Mouse (Mus musculus) bone marrow macrophage, adult 2 months (primary cell): ENCODE results near the gene Homer3. TPM values are rescaled to one million over a fixed set of nuclear protein-coding genes. Genes with fewer than 3 reads are reported as not detected.

Experiments used
- H3K27ac ChIP-seq: 2 replicates; pipeline ENCODE4 v1.5.1; 2012; ENCODE audit warnings: low read depth, low read length; ENCODE audit not compliant: insufficient read depth
- H3K4me1 ChIP-seq: 2 replicates; pipeline ENCODE4 v1.6.1; 2012; ENCODE audit warnings: low read length; ENCODE audit not compliant: control insufficient read depth, insufficient read depth
- H3K4me3 ChIP-seq: 2 replicates; pipeline ENCODE4 v1.5.1; 2012; ENCODE audit warnings: mild to moderate bottlenecking, low read length, moderate library complexity; ENCODE audit not compliant: insufficient read depth
- CTCF ChIP-seq: IDR thresholded peaks from 2 replicates; pipeline ENCODE4 v1.5.1; 2012; ENCODE audit warnings: low read depth, mild to moderate bottlenecking, low read length, moderate library complexity
- POLR2A ChIP-seq: IDR thresholded peaks from 2 replicates; pipeline ENCODE4 v1.6.1; 2012; ENCODE audit warnings: mild to moderate bottlenecking, low read depth, low read length, borderline replicate concordance
- polyA plus RNA-seq: library from polyadenylated mRNA; stranded (reverse); fragments of >200 nt; gene quantifications from 2 replicates; pipeline ENCODE4 v1.2.4, GENCODE M21; 2012; ENCODE audit not compliant: missing spikeins, insufficient read depth, insufficient read length

Gene Homer3
- polyA plus RNA-seq, 1 experiment: 29.3 TPM

DNA sequence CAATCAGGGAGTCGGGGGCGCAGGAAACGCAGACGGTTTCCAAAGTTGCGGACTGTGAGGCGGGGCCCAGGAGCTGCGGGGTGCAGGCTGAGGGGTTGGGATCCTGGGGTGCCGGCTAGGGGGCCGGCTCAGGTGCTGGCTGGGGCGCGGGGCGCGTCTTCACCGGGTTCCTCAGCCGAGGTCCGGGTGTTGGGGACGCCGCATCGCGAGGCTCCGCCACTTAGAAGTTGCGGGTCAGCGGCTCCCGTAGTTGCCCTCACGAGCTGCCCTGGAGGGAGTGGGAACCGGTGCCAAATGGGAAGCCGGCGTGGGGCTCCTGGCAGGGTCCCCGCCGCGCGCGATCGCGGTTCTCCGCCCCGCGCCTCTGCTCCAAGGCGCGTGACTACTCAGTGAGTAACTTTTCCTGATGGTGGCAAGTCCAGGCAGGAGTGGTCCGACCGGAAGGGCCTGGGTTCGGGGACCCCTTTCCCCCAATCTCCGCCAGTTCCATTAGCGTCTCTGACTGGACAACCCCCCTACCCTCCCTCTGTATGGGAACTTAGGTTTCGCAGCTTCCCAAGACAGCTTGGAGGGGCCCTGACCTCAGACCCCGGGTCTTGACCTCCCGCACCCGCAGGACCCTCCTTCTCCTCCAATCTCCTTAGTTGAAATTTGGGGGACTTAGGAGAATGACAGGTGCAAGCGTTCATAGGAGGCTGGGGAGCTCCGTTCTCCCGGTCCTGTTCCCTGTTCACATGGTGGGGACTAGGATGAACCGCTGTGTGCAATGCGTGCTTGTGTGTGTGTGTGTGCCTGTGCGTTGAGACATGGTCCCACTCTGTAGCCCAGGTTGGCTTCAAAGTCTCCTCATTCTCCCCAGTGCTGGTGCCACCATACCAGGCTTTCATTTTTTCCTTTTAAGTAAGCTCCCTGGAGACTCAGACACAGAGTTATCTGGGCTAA is 780 bp downstream of the Homer3 start:
- peaks cover 12% of the 10 kb centered on the region for H3K4me1 ChIP-seq
- no peak for TF ChIP-seq CTCF
- peak overlapping the region; percentile 83 for H3K4me3 ChIP-seq
- H3K27ac ChIP-seq: peak overlapping the region; percentile 8; the same call in 1 of the 2 replicates

DNA sequence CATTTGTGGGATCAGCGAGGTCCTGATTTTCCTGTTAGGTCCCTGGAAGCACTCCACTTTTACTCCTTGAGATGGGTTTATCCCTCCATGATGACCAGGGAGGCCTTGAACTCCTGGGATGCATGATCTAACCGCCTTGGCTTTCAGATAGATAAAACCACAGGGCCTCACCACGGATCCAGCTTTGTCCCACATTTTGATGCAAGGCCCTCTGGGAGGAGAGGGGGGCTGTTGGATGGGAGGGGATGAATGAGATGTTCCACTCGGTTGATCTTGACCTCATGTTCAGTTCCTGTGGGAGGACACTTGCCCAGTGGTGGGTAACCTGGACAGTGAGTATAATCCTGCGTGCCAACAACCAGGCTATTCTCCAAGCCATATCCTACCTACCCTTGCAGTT is 1.8 kb downstream of the Homer3 start:
- H3K27ac ChIP-seq: no peak overlapping the region
- peaks cover 8% of the 10 kb centered on the region for H3K4me1 ChIP-seq
- no peak for TF ChIP-seq CTCF
- no peak for TF ChIP-seq POLR2A
- no peak overlapping the region for H3K4me3 ChIP-seq

DNA sequence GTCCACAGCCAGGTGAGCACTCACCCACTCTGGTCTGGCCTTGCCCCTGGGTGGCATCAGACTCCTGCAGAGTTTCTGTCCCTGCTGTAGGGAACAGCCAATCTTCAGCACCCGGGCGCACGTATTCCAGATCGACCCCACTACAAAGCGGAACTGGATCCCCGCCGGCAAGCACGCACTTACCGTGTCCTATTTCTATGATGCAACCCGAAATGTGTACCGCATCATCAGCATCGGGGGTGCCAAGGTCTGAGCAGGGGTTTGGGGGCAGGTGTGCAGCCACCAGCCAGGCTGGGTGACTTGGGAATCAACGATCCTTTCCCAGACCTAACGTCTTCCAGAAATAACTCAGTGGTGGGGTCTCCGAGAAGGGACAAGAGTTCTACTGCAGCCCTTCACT is 2.7 kb downstream of the Homer3 start:
- Histone ChIP-seq H3K4me1 (peaks cover 7% of the 10 kb centered on the region), H3K4me3 (no peak overlapping the region), H3K27ac (no peak overlapping the region)
- TF ChIP-seq POLR2A (no peak), CTCF (no peak)

DNA sequence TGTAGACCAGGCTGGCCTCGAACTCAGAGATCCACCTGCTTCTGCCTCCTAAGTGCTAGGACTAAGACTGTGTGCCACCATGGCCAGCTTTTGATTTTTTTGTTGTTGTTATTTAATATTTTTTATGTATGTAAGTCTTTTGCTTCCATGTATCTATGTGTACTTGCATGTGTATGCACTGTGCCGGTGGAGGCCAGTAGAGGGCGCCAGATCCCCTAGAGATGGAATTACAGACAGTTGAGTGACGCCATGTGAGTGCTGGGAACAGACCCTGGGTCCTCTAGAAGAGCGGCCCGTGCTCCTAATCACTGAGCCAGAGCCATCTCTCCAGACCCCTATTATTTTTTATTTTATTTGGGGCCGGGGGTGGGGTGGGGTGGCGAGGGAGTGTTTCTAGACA is 4.1 kb downstream of the Homer3 start:
- Histone ChIP-seq H3K4me1 (peaks cover 7% of the 10 kb centered on the region), H3K4me3 (no peak overlapping the region), H3K27ac (no peak overlapping the region)
- no peak for TF ChIP-seq POLR2A
- TF ChIP-seq CTCF: peak; percentile 38

DNA sequence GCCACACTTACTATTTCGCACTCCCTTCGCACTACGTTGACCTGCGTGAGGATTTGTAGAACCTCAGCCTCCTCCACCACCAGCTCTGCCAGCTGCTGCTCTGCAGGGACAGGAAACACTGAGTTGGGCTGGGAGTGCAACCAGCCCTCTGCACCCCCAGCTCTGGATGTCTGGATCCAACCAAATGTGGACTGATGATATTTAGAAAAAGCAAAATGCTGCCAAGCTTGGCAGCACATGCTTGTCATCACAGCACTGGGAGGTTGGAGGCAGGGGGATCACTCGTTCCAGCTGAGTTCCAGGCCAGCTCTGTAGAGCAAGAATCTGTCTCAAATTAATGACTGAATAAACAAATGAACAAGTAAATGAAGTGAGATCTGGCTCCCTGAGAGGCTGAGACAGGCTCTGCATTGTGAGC is 11.4 kb downstream of the Homer3 start:
- Histone ChIP-seq H3K4me1 (no peaks in the 10 kb centered on the region), H3K27ac (no peak overlapping the region), H3K4me3 (no peak overlapping the region)
- TF ChIP-seq POLR2A (no peak), CTCF (no peak)

DNA sequence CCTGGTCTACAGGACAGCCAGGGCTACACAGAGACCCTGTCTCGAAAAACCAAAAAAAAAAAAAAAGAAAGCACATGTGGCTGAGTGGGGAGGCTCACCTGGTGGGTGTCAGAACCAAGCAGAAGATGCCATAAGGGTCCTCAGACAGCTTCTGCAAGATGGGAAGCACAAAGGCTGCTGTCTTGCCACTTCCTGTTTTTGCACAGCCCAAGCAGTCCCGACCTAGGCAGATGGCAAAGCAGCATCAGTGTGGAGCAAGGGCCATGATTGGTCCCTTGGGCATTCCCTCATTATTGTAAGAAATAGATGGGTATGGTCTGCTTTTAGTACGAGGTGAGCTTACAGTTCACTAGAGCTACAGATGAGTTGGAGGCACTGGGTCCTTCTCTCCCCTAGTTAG is 18.3 kb downstream of the Homer3 start:
- H3K27ac ChIP-seq: no peak overlapping the region
- H3K4me1 ChIP-seq: peaks cover 8% of the 10 kb centered on the region
- TF ChIP-seq POLR2A: no peak
- no peak for TF ChIP-seq CTCF
- no peak overlapping the region for H3K4me3 ChIP-seq

DNA sequence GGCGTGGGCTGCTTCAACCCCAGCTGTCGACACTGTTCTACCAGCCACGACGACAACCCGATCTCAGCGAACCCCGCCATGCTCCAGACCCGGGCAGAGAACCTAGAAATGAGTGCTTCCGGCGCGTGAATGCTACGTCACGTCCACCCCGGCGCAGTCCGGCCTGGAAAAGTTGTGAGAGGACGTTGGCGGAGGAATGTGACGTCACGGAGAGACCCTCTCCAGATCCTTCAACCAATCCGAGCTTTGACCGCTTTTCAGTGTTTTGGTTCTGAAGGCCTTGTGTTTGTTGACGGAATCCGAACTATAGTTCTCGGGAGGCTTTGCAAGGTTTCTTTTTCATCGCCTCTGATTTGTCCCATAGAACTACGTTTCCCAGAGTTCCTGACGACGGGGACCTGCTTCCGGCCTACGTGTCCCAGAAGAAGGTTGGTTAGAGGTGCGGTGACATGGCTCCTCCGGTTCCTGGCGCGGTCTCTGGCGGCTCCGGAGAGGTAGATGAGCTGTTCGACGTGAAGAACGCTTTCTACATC is 19.8 kb downstream of the Homer3 start, which contains the start of the genes Ddx49 and Cope:
Gene Ddx49, minus strand, starts transcription at position 132 of the 533 bp plus-strand sequence.
Gene Cope, plus strand, starts transcription at position 161 of the 533 bp plus-strand sequence.
- H3K27ac ChIP-seq: peak within 1 kb of the TSS; percentile 51
- peaks cover 8% of the 10 kb centered on the region for H3K4me1 ChIP-seq
- H3K4me3 ChIP-seq: peak within 1 kb of the TSS; percentile 92
- no peak for TF ChIP-seq POLR2A
- TF ChIP-seq CTCF: no peak

DNA sequence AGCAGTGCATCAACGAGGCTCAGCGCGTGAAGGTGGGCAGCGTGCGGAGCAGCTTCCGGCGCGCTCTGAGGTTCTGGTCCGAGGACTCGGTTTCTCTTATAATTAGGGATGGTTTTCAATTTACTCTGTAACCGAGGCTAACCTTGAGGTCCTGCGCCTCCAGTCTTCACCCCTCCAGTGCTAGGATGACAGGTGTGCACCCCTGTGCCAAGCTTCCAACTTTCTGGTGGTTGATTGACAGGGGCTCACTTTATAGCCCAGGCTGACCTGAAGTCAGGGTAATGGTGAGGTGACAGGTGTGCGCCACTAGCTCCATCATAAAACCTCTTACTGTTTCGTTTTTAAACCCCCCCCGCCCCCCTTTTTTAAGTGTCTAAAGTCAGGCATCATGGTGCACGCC is 20.3 kb downstream of the Homer3 start:
- H3K4me1 ChIP-seq: peaks cover 8% of the 10 kb centered on the region

DNA sequence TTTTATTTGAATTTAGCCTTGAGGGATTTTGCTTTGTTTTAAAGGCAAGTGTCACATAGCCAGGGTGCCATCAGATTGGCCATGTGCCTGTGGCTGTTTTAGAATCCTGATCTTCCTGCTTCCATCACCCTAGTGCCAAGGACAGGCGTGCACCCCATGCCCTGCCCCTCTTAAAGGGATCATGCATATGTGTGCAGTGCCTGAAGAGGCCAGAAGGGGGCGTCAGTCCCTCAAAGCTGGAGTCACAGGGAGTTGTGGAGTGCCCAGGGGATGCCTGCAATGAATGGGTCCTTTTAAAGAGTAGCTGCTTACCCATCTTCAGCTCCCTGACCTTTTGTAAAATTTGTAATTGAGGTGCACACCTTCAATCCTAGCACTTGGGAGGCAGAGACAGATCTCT is 26.7 kb downstream of the Homer3 start:
- H3K4me1 ChIP-seq: no peaks in the 10 kb centered on the region
- no peak overlapping the region for H3K27ac ChIP-seq
- TF ChIP-seq CTCF: peak; percentile 84
- TF ChIP-seq POLR2A: no peak
- no peak overlapping the region for H3K4me3 ChIP-seq

More for the DNA sequence above, 20.3 kb downstream of the Homer3 start:
- TF ChIP-seq CTCF (no peak), POLR2A (no peak)
- peak overlapping the region; percentile 51; the same call in 1 of the 2 replicates for H3K27ac ChIP-seq
- H3K4me3 ChIP-seq: peak overlapping the region; percentile 92

DNA sequence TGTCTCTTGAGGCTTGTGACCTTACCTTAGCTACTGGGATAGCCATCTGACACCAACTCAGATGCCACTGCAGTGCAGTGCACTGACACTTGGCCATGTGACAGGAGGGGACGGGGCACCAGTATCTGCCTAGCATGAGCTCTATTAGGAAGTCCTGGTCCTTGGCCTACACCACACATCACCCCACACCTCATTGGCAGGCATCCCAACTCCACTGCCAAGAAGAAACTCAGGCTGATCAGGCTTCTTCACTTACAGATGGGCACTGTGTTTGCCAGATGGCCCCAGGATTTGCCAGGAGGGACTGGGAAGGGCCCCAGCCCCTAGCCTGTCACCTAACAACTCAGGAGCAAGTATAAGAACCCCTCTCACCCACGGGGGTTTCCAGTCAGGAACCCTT is 30.8 kb downstream of the Homer3 start:
- H3K4me3 ChIP-seq: no peak overlapping the region
- no peak overlapping the region for H3K27ac ChIP-seq
- no peaks in the 10 kb centered on the region for H3K4me1 ChIP-seq
- TF ChIP-seq CTCF (no peak), POLR2A (no peak)
